Mouse (Mus musculus) C2C12 (cell line): ENCODE measurements around the gene 3110001I22Rik.

ENCODE experiments used
- CEBPB ChIP-seq: IDR thresholded peaks from one replicate; pipeline ENCODE4 v1.6.1; 2011; ENCODE audit warnings: low read depth, mild to moderate bottlenecking, control low read depth, moderate library complexity
- CTCF ChIP-seq: IDR thresholded peaks from one replicate; pipeline ENCODE4 v1.5.1; 2011; ENCODE audit not compliant: control insufficient read depth, insufficient read depth, insufficient read length
- FOSL1 ChIP-seq: IDR thresholded peaks from one replicate; pipeline ENCODE4 v1.8.0; 2011; ENCODE audit warnings: mild to moderate bottlenecking, low read length; ENCODE audit not compliant: poor library complexity, insufficient read depth, severe bottlenecking
- MAX ChIP-seq: IDR thresholded peaks from one replicate; pipeline ENCODE4 v1.6.1; 2011; ENCODE audit warnings: mild to moderate bottlenecking, control low read depth
- MYOD1 ChIP-seq: IDR thresholded peaks from one replicate; pipeline ENCODE4 v1.6.1; 2011; ENCODE audit warnings: low read depth; ENCODE audit not compliant: control insufficient read depth, insufficient read length
- MYOG ChIP-seq: IDR thresholded peaks from one replicate; pipeline ENCODE4 v1.6.1; 2011; ENCODE audit not compliant: control insufficient read depth, insufficient read length; ENCODE audit errors: extremely low read depth
- USF1 ChIP-seq: IDR thresholded peaks from one replicate; pipeline ENCODE4 v1.6.1; 2011; ENCODE audit warnings: low read depth, mild to moderate bottlenecking, control low read depth, moderate library complexity

DNA sequence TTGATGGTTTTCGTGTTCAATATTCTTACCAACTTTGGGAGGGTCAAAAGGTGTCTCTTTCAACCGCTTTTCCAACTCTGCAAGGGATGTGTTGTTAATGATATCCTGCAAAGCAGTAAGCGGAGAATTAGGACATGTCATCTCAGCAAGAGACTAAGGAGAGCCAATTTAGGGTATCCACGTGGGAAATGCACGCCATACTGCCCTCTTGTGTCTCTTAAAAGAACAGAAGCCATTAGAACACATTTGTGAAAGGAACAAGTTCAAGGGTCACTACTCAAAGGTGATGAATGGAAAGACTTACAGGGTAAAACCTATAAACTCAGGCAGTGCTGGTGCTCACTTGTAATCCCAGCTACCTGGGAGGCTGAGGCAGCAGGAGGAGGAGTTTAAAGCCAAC lies 43.4 kb upstream of the 3110001I22Rik start:
- no peak for TF ChIP-seq CTCF
- no peak for TF ChIP-seq USF1
- no peak for TF ChIP-seq FOSL1
- TF ChIP-seq MAX = no peak
- TF ChIP-seq MYOD1 = no peak
- no peak for TF ChIP-seq MYOG
- no peak for TF ChIP-seq CEBPB
